Mouse (Mus musculus) layer of hippocampus, adult 2 months (tissue): ENCODE measurements around the gene Rnf31. TPM values are rescaled to one million over a fixed set of nuclear protein-coding genes. Genes with fewer than 3 reads are reported as not detected.
A peak's percentile ranks its signal among the peaks of the same experiment; 100 is the strongest.

Experiments
- DNase-seq, 2 experiments: peaks; one replicate each; pipeline ENCODE4 v3.0.0; 2022; ENCODE audit warnings: low spot score in 2 of 2
- H3K27ac ChIP-seq: fragments of 200-600 bp; 2 replicates; pipeline ENCODE4 v1.8.1; 2022
- H3K4me3 ChIP-seq: fragments of 200-600 bp; 2 replicates; pipeline ENCODE4 v1.8.1; 2022; ENCODE audit warnings: mild to moderate bottlenecking
- CTCF ChIP-seq: fragments of 200-600 bp; conservative IDR thresholded peaks from 2 replicates; pipeline ENCODE4 v1.8.1; 2022; ENCODE audit warnings: antibody characterized with exemption, mild to moderate bottlenecking, moderate library complexity
- total RNA-seq, 2 experiments: library from RNA; stranded (reverse); gene quantifications; 2 replicates each; pipeline ENCODE4 v1.2.3; 2021

The Rnf31 gene
- total RNA-seq, 2 experiments from 2014 or later, result 46.3 to 47.0 TPM

DNA sequence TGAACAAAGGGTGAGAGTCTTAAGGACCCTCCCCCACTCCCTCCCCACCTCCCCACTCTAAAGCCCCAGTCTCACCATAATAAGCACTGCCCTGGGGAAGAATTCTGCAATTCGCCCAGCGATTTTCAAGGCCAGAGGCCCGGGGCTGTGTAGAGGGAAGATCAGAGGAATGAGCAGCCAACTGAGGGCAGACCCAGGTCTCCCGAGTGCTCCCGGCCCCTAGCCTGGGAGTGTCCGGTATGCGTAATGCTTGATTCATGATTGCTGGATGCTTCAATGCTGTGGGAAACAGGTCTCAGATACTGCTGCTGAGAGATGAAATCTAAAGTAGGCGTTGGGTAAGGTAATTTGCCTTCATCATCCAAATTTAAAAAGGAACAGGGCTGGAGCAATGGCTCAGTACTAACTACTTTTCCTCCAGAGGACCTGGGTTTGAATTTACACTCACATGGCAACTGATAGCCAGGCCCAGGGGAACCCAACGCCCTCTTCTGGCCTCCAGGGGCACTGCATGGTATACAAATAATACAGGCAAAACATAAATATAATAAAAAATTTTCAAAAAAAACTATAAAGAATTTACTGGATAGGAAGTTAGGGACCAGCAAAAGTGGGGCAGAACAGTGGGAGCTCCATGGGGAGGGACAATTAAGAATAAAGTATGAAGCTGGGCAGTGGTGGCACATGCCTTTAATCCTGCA is 9.4 kb upstream of the Rnf31 start:
- H3K27ac ChIP-seq, result no peak overlapping the region
- no peak overlapping the region for H3K4me3 ChIP-seq
- no peak for DNase-seq
- peak; percentile 76 for TF ChIP-seq CTCF

DNA sequence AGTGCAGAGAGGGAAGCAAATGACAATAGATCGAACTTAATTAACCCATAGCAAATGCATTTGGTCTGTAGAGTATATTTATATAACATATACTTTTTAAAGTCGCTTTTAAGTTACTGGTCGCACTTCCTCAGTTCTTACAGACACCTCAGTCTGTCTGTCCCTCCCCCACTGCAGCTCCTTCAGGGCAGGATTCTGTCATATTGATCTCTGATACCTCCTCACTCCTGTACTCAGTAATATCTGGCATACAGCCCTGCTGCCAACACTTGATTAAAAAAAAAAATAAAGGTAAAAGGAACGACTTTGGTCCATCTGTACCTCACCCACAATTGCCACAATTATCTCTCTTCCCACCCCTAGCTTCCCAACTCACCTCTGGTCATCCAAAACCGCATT is 7.2 kb upstream of the Rnf31 start:
- TF ChIP-seq CTCF, result no peak
- Histone ChIP-seq H3K27ac (peak overlapping the region; percentile 93), H3K4me3 (peak overlapping the region; percentile 84)
- no peak for DNase-seq

DNA sequence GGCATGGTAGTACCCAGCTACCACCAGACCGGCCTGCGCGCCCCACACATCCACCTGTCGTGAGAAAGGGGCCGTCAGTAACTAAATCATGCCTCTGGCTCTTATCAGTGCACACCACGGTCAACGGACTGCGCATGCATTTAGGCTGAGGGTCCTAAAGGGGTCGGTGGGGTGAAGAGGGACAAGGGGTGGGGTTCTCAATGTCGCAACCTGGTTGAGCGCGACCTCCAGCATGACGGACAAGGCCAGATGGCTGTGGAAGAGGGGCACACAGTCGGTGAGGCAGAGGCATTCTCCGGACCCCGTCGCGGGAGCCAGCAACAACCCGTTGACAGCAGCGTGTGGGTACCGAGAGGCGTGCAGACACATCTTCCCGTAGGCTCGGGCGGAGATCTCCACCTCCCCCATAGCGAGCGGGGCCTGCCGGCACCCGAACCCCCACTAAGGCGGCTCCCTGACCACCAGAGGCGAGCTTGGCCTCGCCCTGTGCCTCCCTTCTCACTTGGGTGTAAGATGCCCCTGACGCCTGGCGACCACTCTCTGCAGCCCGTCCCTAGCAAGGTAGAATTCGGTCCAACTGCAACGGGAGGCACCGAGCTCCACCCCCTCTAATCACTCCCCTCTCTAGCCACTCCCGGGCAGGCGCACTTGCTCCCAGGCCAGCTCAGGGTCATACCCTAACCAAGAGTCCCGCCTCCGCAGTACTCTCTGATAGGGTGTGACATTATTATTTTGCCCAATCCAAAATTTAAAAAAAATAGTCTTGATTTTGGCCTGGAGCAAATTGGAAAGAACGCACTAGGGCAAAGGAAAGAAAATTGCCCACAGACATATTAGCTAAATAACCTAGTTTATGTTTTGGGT is 6.6 kb upstream of the Rnf31 start, which contains the start of gene Emc9:
Emc9 (minus strand) TSS at position 601 of the 864 bp plus-strand sequence.
- H3K27ac ChIP-seq, result peak within 1 kb of the TSS; percentile 93
- DNase-seq, result peak; percentile 61 to 66
- H3K4me3 ChIP-seq, result peak within 1 kb of the TSS; percentile 84
- TF ChIP-seq CTCF, result no peak

DNA sequence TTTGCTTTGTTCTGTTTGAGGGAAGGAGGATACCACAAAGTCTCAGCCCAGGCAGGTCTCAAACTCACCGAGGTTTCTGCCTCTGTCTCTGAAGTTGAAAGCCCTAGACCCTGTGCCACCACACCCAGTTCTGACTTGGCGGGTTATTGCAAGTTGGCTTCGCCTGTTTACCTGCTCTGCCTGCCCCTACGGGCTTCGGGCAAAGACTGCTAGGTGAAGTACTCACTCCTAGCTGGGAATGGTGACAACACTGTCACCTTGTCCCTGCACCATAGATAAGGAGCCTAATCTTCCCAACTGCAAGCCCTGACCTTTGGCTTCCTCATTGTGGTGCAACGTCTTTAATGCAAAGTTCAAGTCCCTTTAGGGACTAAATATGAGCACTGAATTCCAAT is 5.9 kb upstream of the Rnf31 start:
- H3K4me3 ChIP-seq, result peak overlapping the region; percentile 84
- DNase-seq, result no peak
- no peak for TF ChIP-seq CTCF
- H3K27ac ChIP-seq, result peak overlapping the region; percentile 93

DNA sequence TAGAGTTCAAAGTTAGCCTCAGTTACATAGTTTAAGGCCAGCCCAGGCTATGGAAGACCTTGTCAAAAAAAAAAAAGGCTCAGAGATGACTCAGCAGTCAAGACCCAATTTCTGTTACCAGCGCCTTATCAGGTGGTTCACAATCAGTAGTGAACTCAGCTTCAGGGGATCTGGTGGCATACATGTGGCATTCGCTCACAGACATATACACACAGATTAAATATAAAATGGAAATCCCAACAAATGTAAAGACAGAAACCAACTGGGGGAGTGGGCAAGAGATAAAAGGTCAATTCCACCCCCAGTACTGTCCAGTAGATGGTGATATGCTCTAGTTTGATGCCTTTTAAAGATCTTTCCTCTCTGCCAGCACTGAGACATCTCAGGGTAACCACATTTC is 5.4 kb upstream of the Rnf31 start:
- no peak for TF ChIP-seq CTCF

DNA sequence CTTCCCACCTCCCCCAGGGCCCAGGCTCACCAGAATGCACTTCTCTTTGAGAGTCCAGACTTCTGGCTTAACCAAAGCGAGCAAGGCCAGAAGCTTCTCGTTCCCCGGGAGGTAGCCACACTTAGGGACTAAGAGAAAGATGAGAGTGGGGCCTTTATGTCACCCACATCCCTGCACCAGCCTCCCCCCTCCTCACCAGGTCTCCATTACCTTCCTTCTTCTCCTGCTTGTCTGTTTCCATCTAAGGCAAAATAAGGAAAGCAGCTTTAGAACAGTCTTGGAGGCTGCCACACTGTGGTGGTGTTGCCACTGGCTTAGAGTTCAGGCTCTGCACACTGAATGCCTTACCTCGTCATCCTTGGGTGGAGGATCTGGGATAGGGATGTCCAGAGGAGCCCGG is 2.2 kb upstream of the Rnf31 start:
- H3K4me3 ChIP-seq, result no peak overlapping the region
- TF ChIP-seq CTCF, result no peak
- no peak overlapping the region for H3K27ac ChIP-seq
- no peak for DNase-seq

More for the DNA sequence above, 5.4 kb upstream of the Rnf31 start:
- no peak overlapping the region for H3K4me3 ChIP-seq
- H3K27ac ChIP-seq, result no peak overlapping the region
- no peak for DNase-seq

DNA sequence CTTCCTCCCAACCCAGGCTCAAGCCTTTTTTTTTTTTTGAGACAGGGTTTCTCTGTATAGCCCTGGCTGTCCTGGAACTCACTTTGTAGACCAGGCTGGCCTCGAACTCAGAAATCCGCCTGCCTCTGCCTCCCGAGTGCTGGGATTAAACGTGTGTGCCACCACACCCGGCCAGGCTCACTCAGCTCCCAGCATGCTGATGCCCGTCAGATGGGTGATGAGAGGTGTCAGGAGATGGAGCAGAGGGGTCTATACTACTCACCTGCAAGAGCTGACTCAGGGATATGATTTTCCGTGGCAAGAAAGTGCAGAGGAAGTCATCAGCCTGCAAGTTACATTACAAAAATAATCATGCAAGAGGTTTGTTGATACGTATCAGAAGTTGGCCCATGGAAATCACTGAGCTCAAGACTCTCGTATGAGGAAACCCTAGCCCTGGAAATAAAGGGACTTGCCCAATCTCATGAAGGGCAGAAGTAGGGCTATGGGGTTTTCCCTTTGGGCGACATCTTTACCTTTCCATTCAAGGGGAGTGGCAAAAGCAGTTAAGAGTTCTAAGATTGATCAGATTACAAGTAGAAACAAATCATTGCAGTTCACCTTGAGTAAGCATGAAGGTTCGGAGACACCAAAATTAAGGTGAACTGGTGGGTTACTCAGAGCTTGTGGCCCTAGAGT is 1.6 kb upstream of the Rnf31 start:
- Histone ChIP-seq H3K4me3 (peak overlapping the region; percentile 96), H3K27ac (peak overlapping the region; percentile 82; the same call in 1 of the 2 replicates)
- no peak for TF ChIP-seq CTCF
- DNase-seq, result no peak

DNA sequence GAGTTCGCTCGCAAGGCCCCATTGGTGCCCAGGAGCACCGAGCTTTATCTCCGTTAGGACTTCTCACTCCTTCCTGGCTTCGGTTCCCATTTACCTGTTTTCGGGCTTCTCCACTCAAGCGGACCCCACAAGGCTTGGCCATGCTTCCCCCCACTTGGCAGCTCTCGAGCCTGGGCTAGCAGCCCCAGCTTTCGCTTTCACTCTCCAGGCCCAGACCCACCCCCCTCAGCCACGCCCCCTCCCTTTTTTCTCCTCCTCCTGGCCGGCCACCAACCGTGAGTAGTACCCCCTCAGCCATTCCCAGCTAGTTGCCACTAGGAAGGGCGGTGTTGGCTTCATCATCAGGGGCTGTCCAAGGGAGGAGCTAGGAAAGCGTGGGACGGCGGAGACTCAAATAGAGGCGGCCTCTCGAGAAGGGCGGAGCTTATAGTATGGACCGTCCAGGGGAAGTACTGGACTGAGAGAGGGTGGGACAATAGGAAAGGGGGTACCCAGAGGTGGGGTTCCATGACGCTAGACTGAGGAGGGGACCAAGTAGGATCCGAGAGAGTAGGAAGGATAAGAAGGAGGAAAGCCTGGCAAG is 669 bp upstream of the Rnf31 start, which contains the start of gene Psme2:
Psme2 (minus strand) TSS at position 366 of the 583 bp plus-strand sequence.
- TF ChIP-seq CTCF, result no peak
- Histone ChIP-seq H3K27ac (peak within 1 kb of the TSS; percentile 99), H3K4me3 (peak within 1 kb of the TSS; percentile 96)
- peak; percentile 86 to 97 for DNase-seq

DNA sequence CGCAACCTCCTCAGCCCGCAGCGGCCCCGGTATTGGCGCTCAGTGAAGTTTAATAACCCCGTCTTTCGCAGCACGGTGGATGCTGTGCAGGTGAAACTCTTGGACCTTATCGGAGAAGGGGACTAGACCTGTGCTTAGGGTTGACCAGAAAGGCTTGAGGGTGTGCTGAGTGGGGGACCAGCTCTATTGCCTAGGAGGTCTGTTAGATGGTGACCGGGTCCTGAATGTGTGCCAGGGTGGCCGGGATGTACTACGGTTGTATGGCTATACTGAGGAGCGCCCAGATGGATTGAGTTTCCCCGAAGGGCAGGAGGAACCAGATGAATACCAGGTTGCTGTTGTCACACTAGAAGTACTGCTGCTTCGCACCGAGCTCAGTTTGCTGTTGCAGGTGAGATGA is 718 bp downstream of the Rnf31 start:
- peak overlapping the region; percentile 96 for H3K4me3 ChIP-seq
- H3K27ac ChIP-seq, result peak overlapping the region; percentile 99
- no peak for DNase-seq
- TF ChIP-seq CTCF, result no peak

DNA sequence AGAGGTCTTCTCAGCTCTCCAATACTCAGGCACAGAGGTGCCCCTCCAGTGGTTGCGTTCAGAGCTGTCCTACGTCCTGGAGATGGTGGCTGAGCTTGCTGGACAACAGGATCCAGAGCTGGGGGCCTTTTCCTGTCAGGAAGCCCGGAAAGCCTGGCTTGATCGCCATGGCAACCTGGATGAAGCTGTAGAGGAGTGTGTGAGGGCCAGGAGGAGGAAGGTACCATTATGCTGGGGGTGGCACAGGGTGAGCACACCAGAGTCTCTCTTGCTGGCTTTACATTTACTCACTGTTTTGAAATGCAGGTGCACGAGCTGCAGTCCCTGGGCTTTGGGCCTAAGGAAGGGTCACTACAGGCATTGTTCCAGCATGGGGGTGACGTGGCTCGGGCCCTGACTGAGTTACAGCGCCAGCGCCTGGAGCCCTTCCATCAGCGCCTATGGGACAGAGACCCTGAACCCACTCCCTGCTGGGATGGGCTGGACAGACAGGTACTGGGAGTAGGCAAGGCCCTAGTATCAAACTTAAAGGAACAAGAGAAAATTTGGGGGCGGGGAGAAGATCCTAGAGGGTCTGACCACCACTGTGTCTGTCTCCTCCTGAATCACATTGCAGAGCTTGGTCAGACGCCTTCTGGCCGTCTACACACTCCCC is 4.7 kb downstream of the Rnf31 start:
- TF ChIP-seq CTCF, result no peak
- Histone ChIP-seq H3K27ac (peak overlapping the region; percentile 67), H3K4me3 (no peak overlapping the region)
- peak in 1 of 2 experiments; percentile 36 for DNase-seq

DNA sequence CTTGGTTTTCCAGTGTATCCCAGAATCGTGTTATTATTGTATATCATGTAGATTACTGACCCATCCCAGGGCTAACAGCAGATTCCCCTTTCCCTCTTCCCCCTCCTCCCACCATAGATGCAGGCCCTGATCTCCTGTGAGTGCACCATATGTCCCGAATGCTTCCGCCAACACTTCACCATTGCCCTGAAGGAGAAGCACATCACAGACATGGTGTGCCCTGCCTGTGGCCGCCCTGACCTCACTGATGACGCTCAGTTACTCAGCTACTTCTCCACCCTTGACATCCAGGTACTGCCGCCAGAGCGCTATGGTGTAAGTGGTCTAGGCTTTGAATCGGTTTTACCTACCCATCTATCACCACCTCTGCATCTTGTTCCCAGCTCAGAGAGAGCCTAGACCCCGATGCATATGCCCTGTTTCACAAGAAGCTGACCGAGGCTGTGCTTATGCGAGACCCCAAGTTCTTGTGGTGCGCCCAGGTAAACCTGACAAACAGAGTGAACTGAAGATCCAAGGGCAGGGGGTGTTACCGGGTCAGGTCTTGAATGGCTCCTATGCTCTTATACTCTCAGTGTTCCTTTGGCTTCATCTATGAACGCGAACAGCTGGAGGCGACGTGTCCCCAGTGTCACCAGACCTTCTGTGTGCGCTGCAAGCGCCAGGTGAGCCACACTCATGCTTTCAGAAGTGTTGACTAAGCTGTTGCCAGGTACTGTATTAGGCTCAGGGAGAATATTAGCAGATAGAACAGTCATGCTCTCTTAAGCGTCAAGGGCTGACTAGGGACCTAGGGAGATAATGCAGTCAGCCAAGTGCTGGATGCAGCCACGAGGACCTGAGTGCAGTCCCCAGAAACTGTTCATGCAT is 7.2 kb downstream of the Rnf31 start:
- TF ChIP-seq CTCF, result no peak
- Histone ChIP-seq H3K4me3 (no peak overlapping the region), H3K27ac (no peak overlapping the region)
- DNase-seq, result no peak

DNA sequence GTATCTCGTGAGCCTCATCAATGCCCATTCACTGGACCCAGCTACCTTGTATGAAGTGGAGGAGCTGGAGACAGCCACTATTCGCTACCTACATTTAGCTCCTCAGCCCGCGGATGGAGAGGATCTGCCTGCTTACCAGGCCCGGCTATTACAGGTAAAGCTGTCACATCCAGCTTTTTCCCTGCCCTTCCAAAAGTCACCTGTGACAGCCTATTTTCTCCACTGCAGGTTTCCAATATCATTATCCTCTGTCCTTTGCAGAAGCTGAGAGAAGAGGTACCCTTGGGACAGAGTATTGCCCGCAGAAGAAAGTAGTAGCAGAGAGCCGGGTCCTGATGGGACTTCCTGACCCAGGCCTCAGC is 11.7 kb downstream of the Rnf31 start, which contains the start of gene Irf9:
Irf9 (plus strand) TSS at position 301 of the 362 bp plus-strand sequence.
- no peak for DNase-seq
- no peak for TF ChIP-seq CTCF
- Histone ChIP-seq H3K4me3 (peak within 1 kb of the TSS; percentile 52), H3K27ac (peak within 1 kb of the TSS; percentile 81)
